Mouse (Mus musculus) kidney, postnatal 25 days (tissue): ENCODE results near the gene Fgf7.

Experiments
- DNase-seq, 2 experiments: peaks; one replicate each; pipeline ENCODE4 v3.0.0; 2021; ENCODE audit warnings: mixed read lengths in 2 of 2

Gene Fgf7

DNA sequence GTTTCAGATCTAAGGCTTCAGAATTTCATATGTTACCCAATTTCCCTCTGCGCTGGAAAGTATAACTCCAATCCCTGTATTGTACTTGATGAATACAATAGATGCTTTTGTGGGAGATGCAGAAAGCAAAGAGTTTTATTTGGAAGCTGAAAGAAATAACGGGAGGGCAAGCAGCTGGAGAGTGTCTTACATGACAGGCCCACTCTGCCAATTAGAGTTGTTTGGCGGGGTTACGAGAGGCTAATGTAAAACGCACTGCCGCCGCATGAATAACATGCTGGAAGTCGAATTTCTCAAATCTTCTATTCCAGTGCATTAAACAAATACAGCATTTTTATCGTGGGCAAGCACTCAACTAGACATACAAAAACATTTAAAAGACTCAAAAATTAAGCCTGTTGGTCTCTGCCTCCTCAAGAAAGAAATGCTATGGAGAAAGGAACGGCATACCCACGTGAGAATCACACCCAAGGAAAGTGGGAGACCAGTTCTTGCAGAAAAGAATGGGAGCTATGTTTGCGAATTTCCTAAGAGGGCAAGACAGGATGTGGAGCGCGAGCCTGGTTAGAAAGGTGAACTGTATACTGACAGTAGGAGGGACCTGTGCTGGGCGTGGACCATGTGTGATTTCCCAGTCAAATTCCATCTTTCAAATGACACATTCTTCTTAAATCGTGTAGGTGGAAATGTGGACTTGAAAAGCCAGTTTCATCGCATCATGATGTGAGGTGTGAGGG is 26.7 kb downstream of the Fgf7 start:
- DNase-seq = peak in 1 of 2 experiments; percentile 8

DNA sequence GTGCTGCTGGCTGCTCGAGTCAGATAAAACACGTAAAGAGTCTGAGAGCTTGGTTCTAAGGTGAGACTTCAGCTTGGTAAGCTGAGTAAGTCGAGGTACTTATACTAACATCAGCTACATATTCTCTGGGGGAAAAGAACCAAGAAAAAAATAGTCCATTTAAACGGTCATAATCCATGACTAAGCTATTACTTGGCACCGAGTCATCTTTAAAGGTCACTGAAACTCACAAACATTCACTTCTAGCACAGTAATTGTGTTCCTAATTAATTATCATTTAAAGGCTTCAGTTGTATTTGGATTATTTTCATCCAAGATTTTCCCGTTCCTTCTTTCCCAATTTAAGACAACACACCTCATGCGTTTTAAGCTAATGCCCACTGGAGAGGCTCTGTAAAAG is 28.4 kb downstream of the Fgf7 start:
- no peak for DNase-seq

DNA sequence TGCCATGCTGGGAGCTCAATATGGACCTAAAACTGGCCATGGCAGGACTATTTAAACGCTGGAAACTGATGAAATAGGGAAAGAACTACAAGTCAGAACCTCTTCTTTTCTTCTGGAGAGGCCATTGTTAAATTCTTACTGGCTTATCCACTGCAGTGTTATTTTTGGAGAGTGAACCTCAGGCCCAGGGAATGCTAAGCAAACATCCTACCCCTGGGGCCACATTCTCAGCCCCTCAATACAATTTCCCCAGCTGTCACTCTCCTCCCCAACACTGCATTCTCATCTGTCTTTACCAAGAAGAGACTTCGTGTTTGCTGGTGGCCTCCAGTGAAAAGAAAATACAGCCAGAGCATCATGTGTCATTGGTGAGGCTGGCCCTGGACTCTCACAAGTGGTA is 30.4 kb downstream of the Fgf7 start:
- no peak for DNase-seq

DNA sequence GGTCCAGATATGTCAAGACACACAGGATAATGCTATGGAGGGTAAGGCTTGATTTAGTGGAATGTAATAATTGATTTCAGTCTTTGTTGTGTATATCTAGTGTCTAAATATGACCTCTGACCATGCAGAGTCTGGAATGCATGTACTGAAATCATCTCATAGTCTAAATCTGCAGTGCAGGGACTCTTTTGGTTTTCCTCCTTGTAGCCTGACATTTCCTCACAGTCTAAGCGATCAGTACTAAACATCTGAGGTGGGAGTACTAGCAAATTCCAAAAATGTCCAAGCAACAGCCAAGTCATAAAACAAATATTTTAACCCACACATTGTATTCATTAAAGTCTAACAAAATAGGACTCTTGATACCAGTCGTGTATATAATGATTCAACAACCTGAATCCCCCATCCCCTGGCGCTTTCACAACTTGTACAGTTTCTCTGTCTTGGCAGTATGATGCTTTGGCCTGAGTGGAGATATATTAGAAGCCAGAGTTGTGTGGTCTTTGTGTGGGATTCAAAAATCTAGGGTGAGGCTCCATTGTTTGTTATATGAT is 30.9 kb downstream of the Fgf7 start:
- DNase-seq = no peak

DNA sequence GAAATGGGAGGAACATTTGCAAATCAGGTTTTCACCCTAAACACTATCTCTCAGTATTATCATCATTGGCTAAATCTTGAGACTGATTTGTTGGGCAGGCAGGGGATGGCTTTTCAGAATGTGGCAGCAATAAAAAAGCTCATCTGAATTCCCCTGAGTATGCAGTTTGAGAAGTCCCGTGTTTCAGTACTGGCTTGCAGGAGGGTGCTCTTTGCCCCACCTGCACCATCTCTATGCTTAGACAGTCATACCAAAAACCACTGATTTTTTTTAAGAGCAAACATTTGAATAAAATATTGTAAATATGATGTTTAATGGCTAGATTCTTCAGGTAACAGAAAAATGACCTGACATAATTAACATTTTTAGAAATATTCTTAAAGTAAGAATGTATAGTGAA is 35.3 kb downstream of the Fgf7 start:
- no peak for DNase-seq

DNA sequence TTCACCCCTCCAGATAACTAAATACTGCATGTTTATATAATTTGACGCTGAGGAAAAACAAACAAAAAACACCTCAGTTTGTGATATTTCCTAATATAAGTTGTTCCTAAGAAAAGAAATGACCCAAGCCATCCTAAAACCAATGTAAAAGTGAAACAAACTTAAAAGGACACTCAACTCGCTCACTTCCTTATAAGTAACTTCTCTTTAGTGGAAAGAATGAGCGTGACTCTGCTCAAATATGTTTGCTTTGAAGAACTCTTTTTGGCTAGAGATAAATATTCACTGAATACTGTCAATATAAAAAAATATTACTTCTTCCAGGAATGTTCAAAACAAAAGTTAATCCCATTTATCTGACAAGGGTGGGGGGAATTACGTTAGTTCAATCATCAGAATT is 39.3 kb downstream of the Fgf7 start:
- no peak for DNase-seq

DNA sequence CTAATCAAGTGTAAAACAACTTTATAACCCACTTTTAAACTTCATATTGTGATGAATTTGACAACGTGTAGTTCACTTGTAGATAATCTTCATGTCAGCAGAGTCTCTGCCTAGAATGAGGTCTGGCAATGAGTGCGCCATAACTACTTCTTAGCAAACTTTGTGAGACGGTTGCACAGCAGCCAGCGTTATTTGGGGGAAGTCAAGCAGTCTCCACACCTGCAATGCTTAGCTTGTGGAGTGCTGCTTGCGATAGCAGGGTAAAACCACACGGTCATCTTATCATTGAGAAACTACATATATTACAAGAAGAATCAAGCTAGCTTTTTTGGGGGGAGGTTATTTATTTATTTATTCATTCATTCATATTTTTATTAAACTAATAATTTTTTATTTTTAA is 42.0 kb downstream of the Fgf7 start:
- DNase-seq = no peak

DNA sequence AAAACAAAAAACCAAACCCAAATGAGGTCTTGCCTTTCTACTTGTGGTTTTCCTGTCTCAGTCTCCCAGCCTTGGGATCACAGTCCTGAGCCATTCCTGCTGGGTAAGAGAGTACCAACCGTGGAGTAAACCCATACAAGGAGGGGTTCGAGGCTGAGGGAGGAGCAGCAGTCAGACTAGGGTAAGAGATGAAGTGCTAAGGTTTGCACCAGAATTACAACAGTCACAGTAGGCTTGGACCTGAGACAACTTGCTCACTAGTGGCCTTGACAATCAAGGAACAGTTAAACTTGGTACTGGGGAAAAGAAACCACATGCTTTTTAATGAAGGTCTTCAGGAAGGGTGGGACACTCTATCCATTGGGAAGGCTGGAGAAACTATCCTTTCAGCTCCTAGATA is 44.6 kb downstream of the Fgf7 start:
- DNase-seq = no peak

DNA sequence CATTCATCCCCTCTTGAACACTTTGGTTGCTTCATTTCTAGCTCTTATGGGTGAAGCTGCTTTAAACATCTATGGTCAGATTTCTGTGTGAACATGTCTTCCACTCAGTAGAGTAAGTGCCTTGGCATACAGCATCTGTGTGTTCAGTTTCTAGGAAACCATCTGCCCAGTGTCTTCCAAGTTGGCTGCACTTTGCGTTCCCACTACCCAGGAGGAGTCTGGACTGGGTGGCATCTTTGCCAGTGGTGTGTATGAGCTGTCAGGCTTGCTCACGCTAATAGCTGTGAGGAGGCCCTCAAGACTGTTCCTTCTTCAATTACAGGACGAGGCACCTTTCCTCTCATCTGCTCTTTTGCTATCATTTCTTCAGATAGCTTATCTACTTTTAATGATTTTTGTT is 49.9 kb downstream of the Fgf7 start:
- DNase-seq = no peak

DNA sequence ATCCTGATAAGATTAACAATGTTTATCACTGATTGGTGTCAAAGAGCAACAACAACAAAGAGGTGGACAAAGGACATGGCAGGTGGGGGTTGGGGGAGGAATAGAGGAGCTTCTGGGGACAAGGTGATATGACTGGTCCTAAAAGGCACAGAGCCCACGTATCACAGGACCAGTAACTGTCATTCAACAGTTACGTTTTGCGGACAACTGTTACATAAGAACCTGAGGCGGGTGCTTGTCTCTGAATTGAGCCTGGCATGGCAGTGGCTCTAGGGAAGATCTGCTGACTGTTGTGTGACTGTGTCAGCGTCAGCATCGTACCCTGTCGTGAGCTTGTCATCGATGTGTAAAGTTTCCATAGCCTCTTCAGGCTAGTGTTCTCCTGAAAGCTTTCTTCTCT is 51.7 kb downstream of the Fgf7 start:
- DNase-seq = no peak

DNA sequence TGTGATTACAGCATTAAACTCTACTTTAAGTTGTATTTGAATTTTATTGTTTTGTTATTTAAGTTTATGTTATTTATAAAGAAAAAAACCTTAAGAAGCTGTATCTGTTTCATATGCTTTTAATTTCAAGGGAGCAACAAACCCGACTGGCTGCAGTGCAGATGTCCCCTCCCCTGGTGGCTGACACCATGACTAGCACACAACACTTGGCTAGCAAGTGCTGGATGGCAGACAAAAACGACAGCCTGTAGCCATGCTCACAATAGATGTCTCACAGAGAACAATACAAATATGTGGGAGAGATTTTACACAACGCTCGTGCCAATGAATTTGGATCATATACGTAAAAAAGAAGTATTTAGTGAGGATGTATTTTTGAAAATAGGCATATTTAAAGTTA is 56.0 kb downstream of the Fgf7 start:
- no peak for DNase-seq

DNA sequence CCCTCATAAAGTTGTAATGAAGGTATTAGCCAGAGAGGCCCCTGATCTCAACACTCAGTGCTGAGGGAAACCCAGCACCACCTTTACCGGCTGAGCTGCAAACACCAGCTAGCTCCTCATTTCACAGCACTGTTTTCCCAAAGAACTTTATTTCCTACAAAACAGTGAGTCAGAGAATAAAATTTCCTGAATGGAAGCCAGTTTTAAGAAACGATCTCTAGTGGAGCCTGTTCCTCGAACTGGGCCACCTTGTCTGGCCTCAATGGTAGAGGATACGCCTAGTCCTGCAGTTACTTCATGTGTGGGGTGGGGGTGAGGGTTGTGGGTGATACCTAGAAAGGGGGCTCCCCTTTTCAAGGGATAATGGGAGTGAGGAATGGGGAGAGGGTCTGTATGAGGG is 60.2 kb downstream of the Fgf7 start:
- DNase-seq = no peak
